Mouse (Mus musculus) lung, postnatal 0 days (tissue): ENCODE measurements around the gene Hlx.

ENCODE experiments used
- CTCF ChIP-seq: IDR thresholded peaks from 2 replicates; pipeline ENCODE4 v1.5.1; 2016; ENCODE audit warnings: antibody characterized with exemption, mild to moderate bottlenecking
- EP300 ChIP-seq: IDR thresholded peaks from 2 replicates; pipeline ENCODE4 v1.6.1; 2016; ENCODE audit warnings: antibody characterized with exemption, mild to moderate bottlenecking, control low read depth

- TF ChIP-seq EP300: no peak
- no peak for TF ChIP-seq CTCF
Measured at GRCm38 (mm10) chr1:184761988-184762387, 29.6 kb upstream of the Hlx start.
